Mouse (Mus musculus): ENCODE measurements at regions not wholly inside any gene's neighbourhood (a gene's known extent, or its start where the extent isn't known, plus 50 kb on each side); places are given as distances from the start of the nearest gene placed in this dataset.

- no peaks in the 10 kb centered on the region for H3K9me3 ChIP-seq (ENCODE audit: control insufficient read depth, low read length)
- WGBS, result 49% methylated on average over 2 of the region's 2 CpGs
- ATAC-seq, result no peak
- no peak overlapping the region for H3K4me3 ChIP-seq (ENCODE audit: low read length)
- H3K27me3 ChIP-seq (replicated peaks; ENCODE audit: control insufficient read depth, insufficient read depth, low read length), result no peaks in the 10 kb centered on the region
- H3K36me3 ChIP-seq (ENCODE audit: control insufficient read depth, insufficient read depth, low read length), result no peaks in the 10 kb centered on the region
- H3K4me1 ChIP-seq (ENCODE audit: control insufficient read depth, insufficient read depth, low read depth, low read length), result no peaks in the 10 kb centered on the region
- H3K27ac ChIP-seq (ENCODE audit: low read depth, low read length), result no peak overlapping the region
- H3K9ac ChIP-seq (ENCODE audit: low read depth, low read length), result no peak overlapping the region
- H3K4me2 ChIP-seq (ENCODE audit: low read length), result no peak overlapping the region
These were observed 73.5 kb upstream of the Kcna3 start for GRCm38 (mm10) chr3:106962466-106962865.

DNA sequence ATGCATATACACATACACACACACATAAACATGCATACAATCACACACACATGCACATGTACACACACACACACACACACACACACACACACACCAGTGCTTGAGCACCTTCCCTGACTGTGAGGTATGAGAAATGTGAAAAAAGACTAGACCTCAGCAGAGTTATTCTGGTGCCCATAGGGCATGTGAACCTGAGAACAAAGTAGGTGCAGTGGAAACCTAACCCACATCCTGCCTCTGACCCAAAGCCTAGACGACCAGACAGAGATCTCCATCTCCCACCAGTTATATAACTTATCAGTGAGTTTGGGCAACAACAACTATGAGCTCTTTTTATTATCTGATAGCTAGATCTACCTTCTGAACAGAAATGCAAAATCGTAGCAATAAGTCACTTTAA lies 69.8 kb upstream of the Kcna3 start:
- Histone ChIP-seq H3K9ac (ENCODE audit: low read depth, low read length) (no peak overlapping the region), H3K4me1 (ENCODE audit: control insufficient read depth, insufficient read depth, low read depth, low read length) (no peaks in the 10 kb centered on the region), H3K9me3 (ENCODE audit: control insufficient read depth, low read length) (no peaks in the 10 kb centered on the region), H3K27me3 (replicated peaks; ENCODE audit: control insufficient read depth, insufficient read depth, low read length) (no peaks in the 10 kb centered on the region), H3K4me3 (ENCODE audit: low read length) (no peak overlapping the region), H3K4me2 (ENCODE audit: low read length) (no peak overlapping the region), H3K27ac (ENCODE audit: low read depth, low read length) (no peak overlapping the region), H3K36me3 (ENCODE audit: control insufficient read depth, insufficient read depth, low read length) (no peaks in the 10 kb centered on the region)
- ATAC-seq, result no peak
- 74% methylated on average over 2 of the region's 2 CpGs for WGBS

DNA sequence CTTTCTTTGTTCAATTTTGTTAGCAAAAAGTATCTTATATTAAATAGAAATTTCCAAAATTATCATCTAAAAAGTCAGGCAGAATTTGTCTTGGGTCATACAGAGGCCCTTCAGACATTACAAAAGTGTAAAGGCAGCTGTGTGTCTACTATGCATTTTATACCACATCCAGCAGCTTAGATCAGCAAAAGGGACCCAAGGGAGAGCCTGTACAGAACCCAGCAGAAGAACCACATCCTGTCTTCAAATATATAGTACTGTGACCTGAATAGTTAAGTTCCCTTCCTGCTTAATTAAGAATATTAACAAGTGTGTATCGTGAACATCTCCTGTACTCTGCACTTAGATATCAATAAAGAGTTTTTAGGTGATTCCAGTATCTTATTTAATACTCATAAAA lies 68.5 kb upstream of the Kcna3 start:
- Histone ChIP-seq H3K9me3 (ENCODE audit: control insufficient read depth, low read length) (no peaks in the 10 kb centered on the region), H3K4me2 (ENCODE audit: low read length) (no peak overlapping the region), H3K36me3 (ENCODE audit: control insufficient read depth, insufficient read depth, low read length) (no peaks in the 10 kb centered on the region), H3K27ac (ENCODE audit: low read depth, low read length) (no peak overlapping the region), H3K4me1 (ENCODE audit: control insufficient read depth, insufficient read depth, low read depth, low read length) (no peaks in the 10 kb centered on the region), H3K4me3 (ENCODE audit: low read length) (no peak overlapping the region), H3K9ac (ENCODE audit: low read depth, low read length) (no peak overlapping the region), H3K27me3 (replicated peaks; ENCODE audit: control insufficient read depth, insufficient read depth, low read length) (no peaks in the 10 kb centered on the region)
- WGBS, result 85% methylated on average over 1 of the region's 1 CpGs
- no peak for ATAC-seq

DNA sequence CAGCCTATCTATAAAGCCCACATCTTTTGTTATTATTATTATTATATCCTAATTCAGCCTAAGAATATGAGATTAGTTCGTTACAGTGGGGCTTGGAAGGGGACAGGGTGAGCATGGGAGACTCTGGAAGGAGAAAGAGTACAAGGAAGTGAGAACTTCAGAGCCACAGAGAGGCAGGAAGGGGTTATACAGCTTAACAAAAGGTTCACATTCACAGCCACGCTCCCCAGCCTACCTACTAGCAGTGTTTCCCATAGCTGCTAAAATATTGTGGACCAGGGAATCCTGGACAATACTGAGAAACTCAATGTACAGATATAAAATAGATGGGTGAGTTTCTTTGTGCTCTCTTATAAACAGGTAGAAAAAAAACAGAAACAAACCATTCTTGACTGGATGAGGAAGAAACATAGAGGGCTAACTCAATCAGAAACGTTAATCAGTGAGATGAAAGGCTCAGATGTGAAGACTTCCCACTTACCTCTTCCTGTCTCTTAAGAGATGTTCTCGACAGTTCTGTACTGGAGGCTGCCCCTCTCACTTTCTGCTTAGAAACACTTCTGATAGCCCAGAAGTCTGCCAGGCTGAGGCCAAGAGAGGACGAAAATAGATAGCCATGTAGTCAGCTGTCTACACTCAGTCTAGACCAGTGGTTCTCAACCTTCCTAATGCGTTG lies 61.7 kb upstream of the Kcna3 start:
- Histone ChIP-seq H3K27me3 (replicated peaks; ENCODE audit: control insufficient read depth, insufficient read depth, low read length) (no peaks in the 10 kb centered on the region), H3K4me3 (ENCODE audit: low read length) (no peak overlapping the region), H3K36me3 (ENCODE audit: control insufficient read depth, insufficient read depth, low read length) (no peaks in the 10 kb centered on the region), H3K4me2 (ENCODE audit: low read length) (no peak overlapping the region), H3K4me1 (ENCODE audit: control insufficient read depth, insufficient read depth, low read depth, low read length) (peaks cover 4% of the 10 kb centered on the region; the same call in 1 of the 2 replicates), H3K9ac (ENCODE audit: low read depth, low read length) (no peak overlapping the region), H3K27ac (ENCODE audit: low read depth, low read length) (no peak overlapping the region), H3K9me3 (ENCODE audit: control insufficient read depth, low read length) (no peaks in the 10 kb centered on the region)
- WGBS, result 84% methylated on average over 6 of the region's 6 CpGs
- ATAC-seq, result no peak

- peaks cover 11% of the 10 kb centered on the region for H3K4me1 ChIP-seq (ENCODE audit: control insufficient read depth, insufficient read depth, low read depth, low read length)
- no peaks in the 10 kb centered on the region for H3K27me3 ChIP-seq (replicated peaks; ENCODE audit: control insufficient read depth, insufficient read depth, low read length)
- no peaks in the 10 kb centered on the region for H3K9me3 ChIP-seq (ENCODE audit: control insufficient read depth, low read length)
- H3K36me3 ChIP-seq (ENCODE audit: control insufficient read depth, insufficient read depth, low read length), result no peaks in the 10 kb centered on the region
- no peak overlapping the region for H3K4me3 ChIP-seq (ENCODE audit: low read length)
- 51% methylated on average over 6 of the region's 6 CpGs for WGBS
- no peak overlapping the region for H3K9ac ChIP-seq (ENCODE audit: low read depth, low read length)
- no peak overlapping the region for H3K4me2 ChIP-seq (ENCODE audit: low read length)
- H3K27ac ChIP-seq (ENCODE audit: low read depth, low read length), result no peak overlapping the region
- peak; percentile 60; the same call in 1 of the 2 replicates for ATAC-seq
These were observed 57.2 kb upstream of the Kcna3 start for GRCm38 (mm10) chr3:106978728-106979127.

GRCm38 (mm10) chr3:106980914-106981313 lies 55.1 kb upstream of the Kcna3 start:
- WGBS, result 55% methylated on average over 3 of the region's 3 CpGs

GRCm38 (mm10) chr3:106981323-106981722 lies 54.6 kb upstream of the Kcna3 start:
- Histone ChIP-seq H3K4me2 (ENCODE audit: low read length) (no peak overlapping the region), H3K9ac (ENCODE audit: low read depth, low read length) (no peak overlapping the region), H3K36me3 (ENCODE audit: control insufficient read depth, insufficient read depth, low read length) (no peaks in the 10 kb centered on the region), H3K27me3 (replicated peaks; ENCODE audit: control insufficient read depth, insufficient read depth, low read length) (no peaks in the 10 kb centered on the region), H3K27ac (ENCODE audit: low read depth, low read length) (peak overlapping the region; percentile 42), H3K4me3 (ENCODE audit: low read length) (no peak overlapping the region), H3K4me1 (ENCODE audit: control insufficient read depth, insufficient read depth, low read depth, low read length) (peaks cover 11% of the 10 kb centered on the region), H3K9me3 (ENCODE audit: control insufficient read depth, low read length) (no peaks in the 10 kb centered on the region)
- ATAC-seq, result peak; percentile 68
- 34% methylated on average over 3 of the region's 3 CpGs for WGBS

More at GRCm38 (mm10) chr3:106980914-106981313, 55.1 kb upstream of the Kcna3 start:
- Histone ChIP-seq H3K9ac (ENCODE audit: low read depth, low read length) (no peak overlapping the region), H3K36me3 (ENCODE audit: control insufficient read depth, insufficient read depth, low read length) (no peaks in the 10 kb centered on the region), H3K9me3 (ENCODE audit: control insufficient read depth, low read length) (no peaks in the 10 kb centered on the region), H3K27ac (ENCODE audit: low read depth, low read length) (peak overlapping the region; percentile 42), H3K27me3 (replicated peaks; ENCODE audit: control insufficient read depth, insufficient read depth, low read length) (no peaks in the 10 kb centered on the region), H3K4me2 (ENCODE audit: low read length) (no peak overlapping the region), H3K4me1 (ENCODE audit: control insufficient read depth, insufficient read depth, low read depth, low read length) (peaks cover 11% of the 10 kb centered on the region), H3K4me3 (ENCODE audit: low read length) (no peak overlapping the region)
- 0 out of 2 replicates have a peak, but pooled peaks have one; percentile 13 for ATAC-seq

DNA sequence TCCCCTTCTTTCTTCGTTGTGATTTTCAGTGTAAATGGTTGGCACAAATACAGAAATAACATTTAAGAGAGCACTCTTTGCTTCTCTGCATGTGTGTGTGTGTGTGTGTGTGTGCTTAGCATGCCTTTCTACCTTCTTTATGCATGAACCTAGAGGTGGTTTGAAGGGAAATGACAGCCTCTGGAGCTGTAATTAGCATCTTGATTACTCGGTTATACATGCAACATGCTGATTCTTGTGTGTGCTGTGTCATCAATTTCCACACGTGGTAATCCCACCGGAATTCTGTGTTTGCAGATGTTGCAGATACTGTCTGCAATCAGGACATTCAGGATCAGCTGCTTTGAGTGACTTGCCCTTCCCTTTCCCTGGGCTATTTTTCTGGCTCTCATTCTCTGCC lies 51.7 kb upstream of the Kcna3 start:
- H3K9ac ChIP-seq (ENCODE audit: low read depth, low read length), result no peak overlapping the region
- no peak overlapping the region for H3K27ac ChIP-seq (ENCODE audit: low read depth, low read length)
- H3K4me3 ChIP-seq (ENCODE audit: low read length), result no peak overlapping the region
- 43% methylated on average over 4 of the region's 4 CpGs for WGBS
- H3K27me3 ChIP-seq (replicated peaks; ENCODE audit: control insufficient read depth, insufficient read depth, low read length), result no peaks in the 10 kb centered on the region
- peaks cover 7% of the 10 kb centered on the region for H3K4me1 ChIP-seq (ENCODE audit: control insufficient read depth, insufficient read depth, low read depth, low read length)
- no peaks in the 10 kb centered on the region for H3K36me3 ChIP-seq (ENCODE audit: control insufficient read depth, insufficient read depth, low read length)
- H3K9me3 ChIP-seq (ENCODE audit: control insufficient read depth, low read length), result no peaks in the 10 kb centered on the region
- no peak overlapping the region for H3K4me2 ChIP-seq (ENCODE audit: low read length)
- no peak for ATAC-seq
